Mouse (Mus musculus): ENCODE measurements at regions not wholly inside any gene's neighbourhood (a gene's known extent, or its start where the extent isn't known, plus 50 kb on each side); places are given as distances from the start of the nearest gene placed in this dataset.

- ATAC-seq (ENCODE audit: low FRiP score): no peak
- 78% methylated on average over 9 of the region's 9 CpGs for WGBS
- no peak overlapping the region for H3K4me3 ChIP-seq (ENCODE audit: low read depth, low read length)
- no peak for DNase-seq (ENCODE audit: low spot score)
- no peaks in the 10 kb centered on the region for H3K9me3 ChIP-seq (ENCODE audit: low read length)
- no peaks in the 10 kb centered on the region for H3K4me1 ChIP-seq (ENCODE audit: insufficient read depth, low read length)
- H3K9ac ChIP-seq (replicated peaks; ENCODE audit: low read length, poor library complexity, severe bottlenecking): no peak overlapping the region
- no peak overlapping the region for H3K4me2 ChIP-seq (ENCODE audit: low read depth, low read length, poor library complexity, severe bottlenecking)
- no peaks in the 10 kb centered on the region for H3K36me3 ChIP-seq (ENCODE audit: insufficient read depth, low read length)
- H3K27ac ChIP-seq (ENCODE audit: low read depth, low read length): no peak overlapping the region
- no peak for TF ChIP-seq CTCF (IDR thresholded peaks at IDR 0.05)
- H3K27me3 ChIP-seq (ENCODE audit: insufficient read depth, low read length): no peaks in the 10 kb centered on the region
These were observed 120.1 kb upstream of the Map3k1 start for GRCm38 (mm10) chr13:111928636-111929544.

DNA sequence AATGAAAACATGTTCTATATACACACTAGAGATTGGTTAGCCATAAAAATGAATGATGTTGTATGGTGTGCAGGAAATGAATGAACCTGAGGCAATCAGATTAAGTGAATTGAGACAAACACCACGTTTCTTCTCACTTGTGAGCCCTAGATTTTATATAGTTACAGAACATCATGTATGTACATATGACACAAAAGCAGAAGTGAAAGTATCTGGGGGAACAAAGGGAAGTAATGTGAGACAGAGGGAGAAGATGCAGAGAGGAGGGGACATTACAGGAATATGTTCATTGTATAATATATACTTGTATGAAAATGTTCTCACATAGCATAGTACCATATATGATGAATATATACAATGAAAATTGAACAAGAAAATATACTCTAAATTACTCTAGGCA is 121.1 kb upstream of the Map3k1 start:
- Histone ChIP-seq H3K4me2 (ENCODE audit: low read depth, low read length, poor library complexity, severe bottlenecking) (no peak overlapping the region), H3K9me3 (ENCODE audit: low read length) (no peaks in the 10 kb centered on the region), H3K9ac (replicated peaks; ENCODE audit: low read length, poor library complexity, severe bottlenecking) (no peak overlapping the region), H3K27me3 (ENCODE audit: insufficient read depth, low read length) (no peaks in the 10 kb centered on the region), H3K4me3 (ENCODE audit: low read depth, low read length) (no peak overlapping the region), H3K36me3 (ENCODE audit: insufficient read depth, low read length) (no peaks in the 10 kb centered on the region), H3K4me1 (ENCODE audit: insufficient read depth, low read length) (no peaks in the 10 kb centered on the region), H3K27ac (ENCODE audit: low read depth, low read length) (no peak overlapping the region)
- ATAC-seq (ENCODE audit: low FRiP score) (no peak), DNase-seq (ENCODE audit: low spot score) (no peak)
- no peak for TF ChIP-seq CTCF (IDR thresholded peaks at IDR 0.05)
- 71% methylated on average over 1 of the region's 1 CpGs for WGBS

GRCm38 (mm10) chr13:111932464-111932863 is 123.7 kb upstream of the Map3k1 start:
- WGBS: 88% methylated on average over 3 of the region's 3 CpGs
- Histone ChIP-seq H3K4me1 (ENCODE audit: insufficient read depth, low read length) (peaks cover 5% of the 10 kb centered on the region; the same call in 1 of the 2 replicates), H3K36me3 (ENCODE audit: insufficient read depth, low read length) (no peaks in the 10 kb centered on the region), H3K4me3 (ENCODE audit: low read depth, low read length) (no peak overlapping the region), H3K27ac (ENCODE audit: low read depth, low read length) (no peak overlapping the region), H3K9me3 (ENCODE audit: low read length) (no peaks in the 10 kb centered on the region), H3K4me2 (ENCODE audit: low read depth, low read length, poor library complexity, severe bottlenecking) (no peak overlapping the region), H3K9ac (replicated peaks; ENCODE audit: low read length, poor library complexity, severe bottlenecking) (no peak overlapping the region), H3K27me3 (ENCODE audit: insufficient read depth, low read length) (no peaks in the 10 kb centered on the region)
- DNase-seq (ENCODE audit: low spot score) (no peak), ATAC-seq (ENCODE audit: low FRiP score) (no peak)
- TF ChIP-seq CTCF (IDR thresholded peaks at IDR 0.05): no peak

- H3K27me3 ChIP-seq (ENCODE audit: insufficient read depth, low read length): no peaks in the 10 kb centered on the region
- no peak for ATAC-seq (ENCODE audit: low FRiP score)
- no peaks in the 10 kb centered on the region for H3K36me3 ChIP-seq (ENCODE audit: insufficient read depth, low read length)
- no peak overlapping the region for H3K9ac ChIP-seq (replicated peaks; ENCODE audit: low read length, poor library complexity, severe bottlenecking)
- peaks cover 5% of the 10 kb centered on the region; the same call in 1 of the 2 replicates for H3K4me1 ChIP-seq (ENCODE audit: insufficient read depth, low read length)
- no peak overlapping the region for H3K27ac ChIP-seq (ENCODE audit: low read depth, low read length)
- WGBS: 77% methylated on average over 8 of the region's 8 CpGs
- no peak overlapping the region for H3K4me3 ChIP-seq (ENCODE audit: low read depth, low read length)
- no peak overlapping the region for H3K4me2 ChIP-seq (ENCODE audit: low read depth, low read length, poor library complexity, severe bottlenecking)
- TF ChIP-seq CTCF (IDR thresholded peaks at IDR 0.05): no peak
- no peaks in the 10 kb centered on the region for H3K9me3 ChIP-seq (ENCODE audit: low read length)
- DNase-seq (ENCODE audit: low spot score): no peak
These were observed 124.9 kb upstream of the Map3k1 start for GRCm38 (mm10) chr13:111933526-111934240.

GRCm38 (mm10) chr13:111935721-111936080 is 126.9 kb upstream of the Map3k1 start:
- no peaks in the 10 kb centered on the region for H3K27me3 ChIP-seq (ENCODE audit: insufficient read depth, low read length)
- no peak overlapping the region for H3K4me3 ChIP-seq (ENCODE audit: low read depth, low read length)
- ATAC-seq (ENCODE audit: low FRiP score): no peak
- no peaks in the 10 kb centered on the region for H3K36me3 ChIP-seq (ENCODE audit: insufficient read depth, low read length)
- no peak for TF ChIP-seq CTCF (IDR thresholded peaks at IDR 0.05)
- H3K9ac ChIP-seq (replicated peaks; ENCODE audit: low read length, poor library complexity, severe bottlenecking): no peak overlapping the region
- 82% methylated on average over 1 of the region's 1 CpGs for WGBS
- H3K4me2 ChIP-seq (ENCODE audit: low read depth, low read length, poor library complexity, severe bottlenecking): no peak overlapping the region
- no peak for DNase-seq (ENCODE audit: low spot score)
- H3K27ac ChIP-seq (ENCODE audit: low read depth, low read length): no peak overlapping the region
- H3K9me3 ChIP-seq (ENCODE audit: low read length): no peaks in the 10 kb centered on the region
- peaks cover 5% of the 10 kb centered on the region; the same call in 1 of the 2 replicates for H3K4me1 ChIP-seq (ENCODE audit: insufficient read depth, low read length)
